Mouse (Mus musculus): ENCODE measurements at regions not wholly inside any gene's neighbourhood (a gene's known extent, or its start where the extent isn't known, plus 50 kb on each side); places are given as distances from the start of the nearest gene placed in this dataset.

DNA sequence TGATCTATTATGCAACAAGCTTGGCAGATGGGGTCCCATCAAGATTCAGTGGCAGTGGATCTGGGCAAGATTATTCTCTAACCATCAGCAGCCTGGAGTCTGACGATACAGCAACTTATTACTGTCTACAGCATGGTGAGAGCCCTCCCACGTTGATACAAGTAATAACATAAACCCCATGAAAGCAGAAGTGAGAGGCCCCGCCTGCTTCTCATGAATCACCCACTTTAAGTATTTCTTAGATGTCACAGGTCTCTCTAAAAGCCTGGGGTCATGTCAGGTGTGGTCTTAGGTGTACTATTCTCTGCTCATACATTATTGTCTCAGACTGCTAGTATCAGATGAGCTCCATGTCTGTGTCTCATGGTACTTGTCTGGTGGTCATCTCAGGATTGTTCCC lies 360.9 kb upstream of the Tacstd2 start:
- dilution Hi-C loops (cut with MboI; ENCODE audit: extremely low pct_ligation_motif_present, extremely low pct_unique_long_range_greater_than_20kb, low sequenced_read_pairs) = no loop called here
- Histone ChIP-seq H3K27ac (ENCODE audit: insufficient read depth, low read depth) (no peak overlapping the region), H3K36me3 (replicated peaks in 1 of 2; ENCODE audit: control insufficient read depth in 1 of 2, insufficient read depth in 1 of 2, low read length in 1 of 2) (no peaks in the 10 kb centered on the region), H3K79me2 (replicated peaks; ENCODE audit: control insufficient read depth, extremely low read depth, insufficient read depth, poor library complexity, severe bottlenecking) (no peaks in the 10 kb centered on the region), H3K9me3 (replicated peaks; ENCODE audit: low read length) (no peaks in the 10 kb centered on the region), H3K4me1 (ENCODE audit: control insufficient read depth in 1 of 2, insufficient read depth in 2 of 2) (peaks cover 4 to 26% of the 10 kb centered on the region in 2 experiments; a peak in 3 of 4 replicates), H3K27me3 (replicated peaks) (no peaks in the 10 kb centered on the region), H3K9ac (ENCODE audit: insufficient read depth, low read depth) (no peak overlapping the region), H3K4me2 (ENCODE audit: insufficient read depth, low read depth, poor library complexity, severe bottlenecking) (no peak overlapping the region), H3K4me3 (replicated peaks in 1 of 3; ENCODE audit: low read depth in 2 of 3, low read length in 2 of 3, poor library complexity in 1 of 3) (no peak overlapping the region)
- peak; percentile 58; the same call in 1 of the 2 replicates for TF ChIP-seq IRF4 (IDR thresholded peaks at IDR 0.05; ENCODE audit: low read depth, low read length)
- no peak for TF ChIP-seq RAD21 (IDR thresholded peaks at IDR 0.05; ENCODE audit: low read depth, low read length)
- peak; percentile 61 for TF ChIP-seq EP300 (IDR thresholded peaks at IDR 0.05; ENCODE audit: low read length)
- TF ChIP-seq ZC3H11A (IDR thresholded peaks at IDR 0.05; ENCODE audit: low read depth, low read length) = no peak
- 0 out of 2 replicates have a peak, but pooled peaks have one; percentile 7 for TF ChIP-seq JUN (IDR thresholded peaks at IDR 0.05; ENCODE audit: insufficient read depth, low read depth, low read length)
- DNase-seq (ENCODE audit: extremely low read depth) = peak; percentile 60
- in situ Hi-C loops (cut with MboI; ENCODE audit: low pct_ligation_motif_present, low pct_unique_long_range_greater_than_20kb, low sequenced_read_pairs) = no loop called here

DNA sequence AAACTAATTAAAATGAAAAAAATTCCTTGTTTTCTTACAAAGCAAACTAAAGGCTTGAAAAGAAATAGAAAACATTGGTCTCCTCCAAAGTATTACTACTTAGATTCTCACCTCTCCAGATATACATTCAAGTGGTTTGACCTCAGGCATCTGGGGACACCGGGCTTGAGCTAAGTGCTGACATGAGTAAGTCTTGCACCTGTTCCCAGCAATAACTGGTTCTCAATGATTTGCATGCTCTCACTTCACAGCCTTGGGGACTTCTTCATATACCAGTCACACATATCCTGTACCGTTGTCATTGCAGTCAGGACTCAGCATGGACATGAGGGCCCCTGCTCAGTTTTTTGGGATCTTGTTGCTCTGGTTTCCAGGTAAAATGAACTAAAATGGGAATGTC lies 360.3 kb upstream of the Tacstd2 start:
- Histone ChIP-seq H3K4me2 (ENCODE audit: insufficient read depth, low read depth, poor library complexity, severe bottlenecking) (no peak overlapping the region), H3K9ac (ENCODE audit: insufficient read depth, low read depth) (no peak overlapping the region), H3K4me3 (replicated peaks in 1 of 3; ENCODE audit: low read depth in 2 of 3, low read length in 2 of 3, poor library complexity in 1 of 3) (no peak overlapping the region), H3K4me1 (ENCODE audit: control insufficient read depth in 1 of 2, insufficient read depth in 2 of 2) (peaks cover 4 to 26% of the 10 kb centered on the region in 2 experiments; a peak in 3 of 4 replicates), H3K9me3 (replicated peaks; ENCODE audit: low read length) (no peaks in the 10 kb centered on the region), H3K79me2 (replicated peaks; ENCODE audit: control insufficient read depth, extremely low read depth, insufficient read depth, poor library complexity, severe bottlenecking) (no peaks in the 10 kb centered on the region), H3K27ac (ENCODE audit: insufficient read depth, low read depth) (no peak overlapping the region), H3K36me3 (replicated peaks in 1 of 2; ENCODE audit: control insufficient read depth in 1 of 2, insufficient read depth in 1 of 2, low read length in 1 of 2) (no peaks in the 10 kb centered on the region), H3K27me3 (replicated peaks) (no peaks in the 10 kb centered on the region)
- dilution Hi-C loops (cut with MboI; ENCODE audit: extremely low pct_ligation_motif_present, extremely low pct_unique_long_range_greater_than_20kb, low sequenced_read_pairs) (no loop called here), in situ Hi-C loops (cut with MboI; ENCODE audit: low pct_ligation_motif_present, low pct_unique_long_range_greater_than_20kb, low sequenced_read_pairs) (no loop called here)
- peak; percentile 79 for DNase-seq (ENCODE audit: extremely low read depth)
- no peak for TF ChIP-seq MEF2A (IDR thresholded peaks at IDR 0.05; ENCODE audit: borderline replicate concordance, low read depth, low read length)
- no peak for TF ChIP-seq NRF1 (IDR thresholded peaks at IDR 0.05; ENCODE audit: low read depth, low read length)
- TF ChIP-seq E2F4 (IDR thresholded peaks at IDR 0.05; ENCODE audit: insufficient replicate concordance, low read depth, low read length) = no peak
- no peak for TF ChIP-seq SMC3 (IDR thresholded peaks at IDR 0.05; ENCODE audit: low read depth, low read length)
- TF ChIP-seq UBTF (IDR thresholded peaks at IDR 0.05; ENCODE audit: low read depth, low read length) = no peak
- TF ChIP-seq IRF4 (IDR thresholded peaks at IDR 0.05; ENCODE audit: low read depth, low read length) = peak; percentile 43
- no peak for TF ChIP-seq CTCF (conservative IDR thresholded peaks at IDR 0.05 in 1 of 2, IDR thresholded peaks at IDR 0.05 in 1 of 2; ENCODE audit: low read depth in 2 of 2, low read length in 2 of 2)
- no peak for TF ChIP-seq CHD2 (IDR thresholded peaks at IDR 0.05; ENCODE audit: low read length)
- no peak for TF ChIP-seq POLR2AphosphoS2 (IDR thresholded peaks at IDR 0.05; ENCODE audit: low read depth, low read length)
- TF ChIP-seq ZNF384 (IDR thresholded peaks at IDR 0.05; ENCODE audit: low read depth, low read length) = no peak
- no peak for TF ChIP-seq SIN3A (IDR thresholded peaks at IDR 0.05; ENCODE audit: low read length)
- peak; percentile 74 for TF ChIP-seq EP300 (IDR thresholded peaks at IDR 0.05; ENCODE audit: low read length)
- no peak for TF ChIP-seq TBP (conservative IDR thresholded peaks at IDR 0.05; ENCODE audit: low read depth, low read length)
- no peak for TF ChIP-seq PAX5 (IDR thresholded peaks at IDR 0.05; ENCODE audit: low read length)
- no peak for TF ChIP-seq USF2 (conservative IDR thresholded peaks at IDR 0.05; ENCODE audit: low read depth, low read length)
- no peak for TF ChIP-seq ZKSCAN1 (IDR thresholded peaks at IDR 0.05; ENCODE audit: borderline replicate concordance, low read depth, low read length)
- TF ChIP-seq TCF12 (IDR thresholded peaks at IDR 0.05; ENCODE audit: low read depth, low read length) = peak; percentile 64
- TF ChIP-seq ETS1 (conservative IDR thresholded peaks at IDR 0.05; ENCODE audit: low read depth, low read length) = peak; percentile 14; the same call in 1 of the 2 replicates
- TF ChIP-seq ZMIZ1 (IDR thresholded peaks at IDR 0.05; ENCODE audit: low read depth, low read length) = no peak
- no peak for TF ChIP-seq CHD1 (IDR thresholded peaks at IDR 0.05; ENCODE audit: low read depth, low read length)
- TF ChIP-seq POLR2A (IDR thresholded peaks at IDR 0.05; ENCODE audit: low read depth, low read length) = no peak
- 0 out of 2 replicates have a peak, but pooled peaks have one; percentile 13 for TF ChIP-seq MAFK (IDR thresholded peaks at IDR 0.05; ENCODE audit: insufficient replicate concordance, low read length)
- no peak for TF ChIP-seq ELF1 (IDR thresholded peaks at IDR 0.05; ENCODE audit: low read depth, low read length)
- no peak for TF ChIP-seq NELFE (IDR thresholded peaks at IDR 0.05; ENCODE audit: low read depth, low read length)
- TF ChIP-seq ZC3H11A (IDR thresholded peaks at IDR 0.05; ENCODE audit: low read depth, low read length) = no peak
- no peak for TF ChIP-seq RAD21 (IDR thresholded peaks at IDR 0.05; ENCODE audit: low read depth, low read length)
- no peak for TF ChIP-seq KAT2A (IDR thresholded peaks at IDR 0.05; ENCODE audit: insufficient replicate concordance, low read length)
- peak; percentile 22; the same call in 1 of the 2 replicates for TF ChIP-seq MYC (IDR thresholded peaks at IDR 0.05; ENCODE audit: low read depth, low read length)
- TF ChIP-seq GABPA (IDR thresholded peaks at IDR 0.05; ENCODE audit: insufficient replicate concordance, low read depth, low read length) = no peak
- TF ChIP-seq USF1 (IDR thresholded peaks at IDR 0.05; ENCODE audit: low read depth, low read length) = no peak
- peak; percentile 41; the same call in 1 of the 2 replicates for TF ChIP-seq BHLHE40 (IDR thresholded peaks at IDR 0.05; ENCODE audit: low read depth, low read length)
- TF ChIP-seq RCOR1 (conservative IDR thresholded peaks at IDR 0.05; ENCODE audit: low read depth, low read length) = no peak
- no peak for TF ChIP-seq JUN (IDR thresholded peaks at IDR 0.05; ENCODE audit: insufficient read depth, low read depth, low read length)

Measured in CH12.LX (cell line).